8 mouse cellular contexts compared by ENCODE assay signal in genomic region chr11:102819021-102819782, GRCm38 (mm10). TPM values are rescaled to one million over a fixed set of nuclear protein-coding genes. Genes with fewer than 3 reads are reported as not detected.
A peak's percentile ranks its signal among the peaks of the same experiment; 100 is the strongest.
DNase-seq lines count a peak whose midpoint lies in the region; ATAC-seq and TF ChIP-seq lines count a peak whose summit lies in the region.

Gene Gjc1 (minus strand): TSS chr11:102819700.

- H3K27me3 ChIP-seq in intestine, postnatal 0 days (replicated peaks; ENCODE audit: control insufficient read depth, insufficient read depth, low read length) = peaks cover 40% of the 10 kb centered on the region
- peaks cover 83% of the 10 kb centered on the region for H3K27me3 ChIP-seq in liver, embryonic 13.5 days
- no peaks in the 10 kb centered on the region for H3K27me3 ChIP-seq in neural tube, embryonic 14.5 days (ENCODE audit: control insufficient read depth, insufficient read depth, low read length)

- no peaks in the 10 kb centered on the region for H3K36me3 ChIP-seq in intestine, postnatal 0 days (ENCODE audit: control insufficient read depth, insufficient read depth)
- no peaks in the 10 kb centered on the region for H3K36me3 ChIP-seq in liver, embryonic 13.5 days
- H3K36me3 ChIP-seq in neural tube, embryonic 14.5 days (ENCODE audit: control insufficient read depth, insufficient read depth, low read length) = no peaks in the 10 kb centered on the region

- peak within 1 kb of the TSS; percentile 88 for H3K27ac ChIP-seq in intestine, postnatal 0 days (ENCODE audit: low read depth, low read length)
- H3K27ac ChIP-seq in liver, embryonic 13.5 days = peak within 1 kb of the TSS; percentile 61; the same call in 1 of the 2 replicates
- H3K27ac ChIP-seq in neural tube, embryonic 14.5 days (ENCODE audit: low read depth, low read length) = peak within 1 kb of the TSS; percentile 88

- no peaks in the 10 kb centered on the region for H3K4me1 ChIP-seq in intestine, postnatal 0 days (replicated peaks; ENCODE audit: control insufficient read depth, insufficient read depth, low read length)
- H3K4me1 ChIP-seq in liver, embryonic 13.5 days (replicated peaks) = peaks cover 11% of the 10 kb centered on the region
- peaks cover 14% of the 10 kb centered on the region for H3K4me1 ChIP-seq in neural tube, embryonic 14.5 days (ENCODE audit: control insufficient read depth, insufficient read depth, low read length)

- peak; percentile 47 for TF ChIP-seq CTCF in intestine, postnatal 0 days (IDR thresholded peaks at IDR 0.05; ENCODE audit: low read depth)

- peak; percentile 68 for DNase-seq in right cerebral cortex, postnatal 14 days
- no peak for DNase-seq in right cerebral cortex, postnatal 36 days (ENCODE audit: low spot score in 2 of 2)
- peak; percentile 90 for DNase-seq in embryo, embryonic 11 days
- peak; percentile 98 for DNase-seq in heart, adult 11 months
- no peak for DNase-seq in liver, embryonic 13.5 days
- DNase-seq in urinary bladder, postnatal 14 days (ENCODE audit: low spot score) = peak; percentile 65

- H3K4me3 ChIP-seq in intestine, postnatal 0 days (ENCODE audit: low read depth, low read length) = peak within 1 kb of the TSS; percentile 70
- peak within 1 kb of the TSS; percentile 57 for H3K4me3 ChIP-seq in liver, embryonic 13.5 days (replicated peaks)
- H3K4me3 ChIP-seq in neural tube, embryonic 14.5 days (ENCODE audit: low read depth, low read length) = peak within 1 kb of the TSS; percentile 92

- H3K4me2 ChIP-seq in intestine, postnatal 0 days (replicated peaks; ENCODE audit: low read depth) = peak within 1 kb of the TSS; percentile 77
- peak within 1 kb of the TSS; percentile 67 for H3K4me2 ChIP-seq in liver, embryonic 13.5 days
- H3K4me2 ChIP-seq in neural tube, embryonic 14.5 days (ENCODE audit: low read depth, low read length) = peak within 1 kb of the TSS; percentile 88

- H3K9ac ChIP-seq in intestine, postnatal 0 days (ENCODE audit: low read depth, low read length) = peak within 1 kb of the TSS; percentile 73
- peak within 1 kb of the TSS; percentile 58 for H3K9ac ChIP-seq in liver, embryonic 13.5 days
- H3K9ac ChIP-seq in neural tube, embryonic 14.5 days (replicated peaks; ENCODE audit: low read depth, low read length) = peak within 1 kb of the TSS; percentile 88

- WGBS in intestine, postnatal 0 days = under 1% methylated on average over 81 of the region's 97 CpGs
- WGBS in liver, embryonic 13.5 days (ENCODE audit: insufficient replicate concordance) = under 1% methylated on average over 92 of the region's 97 CpGs
- WGBS in neural tube, embryonic 14.5 days = under 1% methylated on average over 64 of the region's 97 CpGs

- H3K9me3 ChIP-seq in intestine, postnatal 0 days (ENCODE audit: control insufficient read depth) = no peaks in the 10 kb centered on the region
- no peaks in the 10 kb centered on the region for H3K9me3 ChIP-seq in liver, embryonic 13.5 days (replicated peaks)
- no peaks in the 10 kb centered on the region for H3K9me3 ChIP-seq in neural tube, embryonic 14.5 days (ENCODE audit: control insufficient read depth, low read length)

- peak; percentile 59 for ATAC-seq in intestine, postnatal 0 days
- no peak for ATAC-seq in liver, embryonic 13.5 days (ENCODE audit: low read depth)
- peak; percentile 77 for ATAC-seq in neural tube, embryonic 14.5 days (ENCODE audit: low read depth)

RNA-seq across cellular contexts. Expression of gene Gjc1, which starts in this region (rescaled TPM):
- 16.1 and 18.8 TPM in 2 replicates for polyA plus RNA-seq in intestine, postnatal 0 days (2015; fragmentation: Nextera tagmentation; extraction: Ambion mirVana)
- polyA plus RNA-seq in liver, embryonic 13.5 days (2015; fragmentation: Nextera tagmentation; extraction: Ambion mirVana) = 2.7 and 3.3 TPM in 2 replicates
- polyA plus RNA-seq in neural tube, embryonic 14.5 days (2014; fragmentation: Nextera tagmentation; extraction: Ambion mirVana) = 34.1 and 34.7 TPM in 2 replicates

Comparison
In these comparisons a context has a peak if more than half of its experiments do, and no peak if none do; other contexts are left out.
1. DNase-seq: peak in right cerebral cortex, postnatal 14 days (single experiment), embryo, embryonic 11 days (single experiment), heart, adult 11 months (single experiment) and urinary bladder, postnatal 14 days (single experiment); none in right cerebral cortex, postnatal 36 days (0 of 2) and liver, embryonic 13.5 days (single experiment).
2. Peak in every context shown above with its lines, with median percentiles within 50 percentile points of each other: H3K27ac ChIP-seq, H3K4me2 ChIP-seq, H3K4me3 ChIP-seq and H3K9ac ChIP-seq.